Mouse (Mus musculus) urinary bladder, postnatal 10 days (tissue): Measurements from ENCODE around the gene Sh2d3c.

Source experiments
- DNase-seq: peaks from one replicate; pipeline ENCODE4 v3.0.0; 2022; ENCODE audit warnings: low spot score

Sh2d3c gene

DNA sequence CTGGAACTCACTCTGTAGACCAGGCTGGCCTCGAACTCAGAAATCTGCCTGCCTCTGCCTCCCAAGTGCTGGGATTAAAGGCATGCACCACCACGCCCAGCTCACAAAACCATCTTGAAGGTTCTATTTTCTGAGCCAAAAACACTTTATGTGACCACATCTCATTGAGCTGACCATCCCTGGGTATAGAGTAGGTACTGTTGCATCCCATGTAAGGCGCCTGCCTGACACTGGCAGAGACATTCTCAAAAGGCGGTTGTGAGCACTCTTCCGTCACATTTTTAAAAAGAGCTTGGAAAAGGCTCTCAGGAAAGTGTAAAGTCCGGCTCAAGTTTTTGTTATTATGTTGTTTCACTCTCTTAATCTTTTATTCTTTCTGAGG is 35.8 kb downstream of the Sh2d3c start:
- no peak for DNase-seq

DNA sequence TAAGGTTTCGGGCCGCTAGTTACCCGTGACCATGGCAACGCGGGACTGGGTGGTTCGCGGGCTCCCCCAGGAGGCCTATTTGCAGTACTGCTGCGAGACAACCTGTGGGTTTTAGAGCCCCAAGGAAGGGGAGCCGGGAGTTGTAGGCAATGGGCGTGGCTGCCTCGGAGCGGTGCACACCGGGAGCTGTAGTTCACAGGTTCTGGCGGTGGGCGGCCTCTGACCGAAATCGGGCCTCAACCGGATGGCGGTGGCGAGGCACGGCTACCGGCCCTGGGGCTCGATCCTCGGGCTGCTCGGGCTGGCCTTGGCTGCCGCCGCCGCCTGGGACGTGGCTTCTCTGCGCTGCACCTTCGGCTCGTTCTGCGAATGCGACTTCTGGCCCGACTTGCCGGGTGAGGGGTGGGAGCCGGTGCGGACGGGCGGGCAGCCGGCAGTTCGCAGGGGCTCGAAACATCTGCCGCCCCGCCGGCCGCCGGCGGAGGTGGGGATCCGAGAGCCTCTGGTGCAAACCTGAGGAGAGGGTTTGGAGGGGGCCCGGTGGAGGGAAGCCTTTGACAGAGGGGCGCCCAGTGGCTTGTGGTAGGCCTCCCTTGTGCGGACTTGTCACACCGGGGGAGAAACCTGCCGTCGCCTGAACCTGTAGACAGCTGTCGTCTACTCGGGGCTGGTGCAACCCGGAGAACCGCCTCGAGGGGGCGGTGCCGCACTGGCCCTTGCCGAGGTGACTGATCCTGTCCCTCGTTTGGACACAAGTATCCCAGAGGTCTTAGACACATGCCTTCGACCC is 36.4 kb downstream of the Sh2d3c start, which contains the start of gene Tor2a:
Gene Tor2a, plus strand, starts transcription at position 179 of the 790 bp plus-strand sequence.
- DNase-seq = peak; percentile 91

DNA sequence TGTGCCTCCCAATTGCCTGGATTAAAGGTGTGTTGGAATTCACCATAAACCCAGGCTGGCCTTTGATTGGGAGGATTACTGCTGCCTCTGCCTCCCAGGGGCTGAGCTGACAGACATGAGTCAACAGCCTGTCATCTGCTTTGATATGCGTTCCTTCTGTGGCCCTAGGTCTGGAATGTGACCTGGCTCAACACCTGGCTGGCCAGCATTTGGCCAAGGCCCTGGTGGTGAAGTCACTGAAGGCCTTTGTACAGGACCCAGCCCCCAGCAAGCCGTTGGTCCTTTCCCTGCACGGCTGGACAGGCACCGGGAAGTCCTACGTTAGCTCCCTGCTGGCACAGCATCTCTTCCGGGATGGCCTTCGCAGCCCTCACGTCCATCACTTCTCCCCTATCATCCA is 37.6 kb downstream of the Sh2d3c start:
- DNase-seq = no peak

DNA sequence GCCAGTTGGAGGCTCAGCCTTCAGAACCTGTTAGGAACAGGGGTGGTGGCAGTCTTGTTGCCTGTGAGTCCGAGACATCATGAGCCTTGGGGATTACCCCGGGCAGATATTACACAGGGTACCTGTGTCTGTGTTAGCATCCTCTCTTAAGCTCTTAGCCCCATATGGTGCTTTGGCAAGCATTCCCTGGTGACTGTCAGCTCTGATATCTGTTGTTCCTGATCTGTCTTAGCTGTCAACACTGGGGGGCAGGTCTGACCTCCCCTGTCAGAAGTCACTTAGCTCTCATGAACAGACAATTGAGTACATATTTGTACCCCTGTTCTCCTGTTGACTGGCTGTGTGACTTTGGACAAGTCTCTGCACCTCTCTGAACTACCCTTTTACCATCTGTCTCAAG is 38.1 kb downstream of the Sh2d3c start:
- DNase-seq = no peak

DNA sequence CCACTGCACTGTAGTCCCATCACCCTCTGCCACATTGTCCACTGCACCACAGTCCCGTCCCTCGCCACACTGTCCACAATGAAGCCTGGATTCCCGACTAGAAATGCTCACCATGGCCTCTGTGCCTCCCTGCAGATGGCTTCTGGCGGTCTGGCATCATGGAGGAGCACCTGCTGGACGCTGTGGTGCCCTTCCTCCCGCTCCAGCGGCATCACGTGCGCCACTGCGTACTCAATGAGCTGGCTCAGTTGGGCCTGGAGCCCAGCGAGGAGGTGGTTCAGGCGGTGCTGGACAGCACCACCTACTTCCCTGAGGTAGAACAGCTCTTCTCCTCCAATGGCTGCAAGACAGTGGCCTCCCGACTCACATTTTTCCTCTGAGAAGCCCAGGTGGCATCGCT is 40.5 kb downstream of the Sh2d3c start:
- DNase-seq = no peak

DNA sequence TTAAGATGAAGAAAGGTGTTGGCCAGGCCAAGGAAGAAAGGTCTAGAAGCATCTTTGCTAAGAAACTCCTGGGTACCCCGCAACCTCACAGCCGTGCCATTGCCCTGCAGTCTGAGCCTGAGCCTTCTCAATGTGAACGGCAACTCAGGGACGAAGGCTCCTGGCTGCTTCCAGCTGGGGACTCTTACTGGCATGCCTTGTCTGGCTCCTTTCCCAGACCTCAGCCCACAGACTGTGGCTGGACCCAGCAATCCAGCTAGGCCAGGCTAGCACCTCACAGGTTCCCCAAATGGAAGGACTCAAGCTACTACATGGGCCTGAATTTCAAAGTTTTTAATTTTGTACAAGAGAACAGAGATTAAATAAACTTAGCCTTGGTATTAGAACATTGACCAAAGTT is 41.0 kb downstream of the Sh2d3c start:
- no peak for DNase-seq

DNA sequence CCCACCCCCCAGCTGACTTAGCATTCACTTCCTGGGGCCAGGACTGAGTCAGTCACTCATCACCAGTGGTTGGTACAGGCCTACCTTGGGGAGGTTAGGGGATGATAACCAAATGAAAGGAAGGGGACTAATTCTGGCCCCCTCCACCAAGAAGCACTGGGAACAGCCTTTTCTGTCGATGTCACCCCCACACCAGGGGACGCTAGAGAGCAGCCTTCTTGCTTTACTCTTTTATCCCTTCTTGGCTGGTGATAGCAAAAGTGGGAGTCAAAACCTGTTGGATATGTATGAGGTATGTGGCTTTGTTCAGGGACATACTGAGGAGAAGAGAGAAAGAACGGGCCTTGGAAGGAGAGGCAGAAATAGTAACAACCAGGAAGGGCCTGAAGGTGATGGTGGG is 42.5 kb downstream of the Sh2d3c start:
- no peak for DNase-seq

DNA sequence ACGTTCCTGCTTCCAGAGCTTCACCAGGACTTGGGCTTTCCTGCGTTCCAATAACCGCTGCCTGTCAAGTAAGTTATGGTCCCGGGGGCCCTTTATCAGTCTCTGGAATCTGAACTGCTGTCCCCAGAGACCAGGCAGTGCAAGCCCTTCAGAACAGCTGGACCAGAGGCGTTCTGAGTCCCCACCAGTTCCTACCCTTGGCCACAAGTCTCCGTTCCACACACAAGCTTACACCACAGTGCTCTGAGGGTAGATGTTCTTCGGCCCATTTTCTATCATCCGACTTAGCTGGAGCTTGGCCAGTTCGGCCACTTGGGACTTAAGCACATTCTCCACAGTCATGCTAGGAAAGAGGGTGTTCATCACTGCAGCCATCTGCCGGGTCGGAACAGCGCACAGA is 46.4 kb downstream of the Sh2d3c start:
- DNase-seq = no peak

DNA sequence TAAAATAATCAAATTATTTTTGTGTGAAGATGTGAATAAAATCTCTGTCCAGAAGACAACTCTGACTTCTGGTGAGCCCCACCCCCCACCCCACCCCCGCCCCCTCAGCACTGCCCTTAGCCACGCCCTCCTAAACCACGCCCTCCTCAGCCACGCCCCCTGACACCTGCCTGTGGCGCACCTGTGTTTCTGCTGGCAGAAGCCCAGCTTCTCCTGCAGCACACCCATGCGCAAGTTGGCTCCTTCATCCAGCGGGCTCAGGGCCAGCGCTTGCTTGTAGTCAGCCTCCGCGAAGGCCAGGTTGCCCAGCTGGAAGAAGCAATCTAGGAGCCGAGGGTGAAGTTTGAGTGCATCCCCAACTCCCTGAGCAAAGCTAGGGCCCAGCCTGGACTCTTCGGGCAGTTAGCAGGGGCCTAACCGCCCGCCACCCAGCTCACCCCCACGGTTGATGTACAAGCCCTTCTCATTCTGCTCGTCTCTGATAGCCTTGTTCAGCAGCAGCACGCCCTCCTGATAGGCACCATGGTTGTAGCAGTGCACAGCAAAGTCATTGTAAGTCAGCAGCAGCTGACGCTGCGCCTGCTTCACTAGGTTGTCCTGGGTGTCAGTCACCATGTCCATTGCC is 47.9 kb downstream of the Sh2d3c start:
- no peak for DNase-seq

DNA sequence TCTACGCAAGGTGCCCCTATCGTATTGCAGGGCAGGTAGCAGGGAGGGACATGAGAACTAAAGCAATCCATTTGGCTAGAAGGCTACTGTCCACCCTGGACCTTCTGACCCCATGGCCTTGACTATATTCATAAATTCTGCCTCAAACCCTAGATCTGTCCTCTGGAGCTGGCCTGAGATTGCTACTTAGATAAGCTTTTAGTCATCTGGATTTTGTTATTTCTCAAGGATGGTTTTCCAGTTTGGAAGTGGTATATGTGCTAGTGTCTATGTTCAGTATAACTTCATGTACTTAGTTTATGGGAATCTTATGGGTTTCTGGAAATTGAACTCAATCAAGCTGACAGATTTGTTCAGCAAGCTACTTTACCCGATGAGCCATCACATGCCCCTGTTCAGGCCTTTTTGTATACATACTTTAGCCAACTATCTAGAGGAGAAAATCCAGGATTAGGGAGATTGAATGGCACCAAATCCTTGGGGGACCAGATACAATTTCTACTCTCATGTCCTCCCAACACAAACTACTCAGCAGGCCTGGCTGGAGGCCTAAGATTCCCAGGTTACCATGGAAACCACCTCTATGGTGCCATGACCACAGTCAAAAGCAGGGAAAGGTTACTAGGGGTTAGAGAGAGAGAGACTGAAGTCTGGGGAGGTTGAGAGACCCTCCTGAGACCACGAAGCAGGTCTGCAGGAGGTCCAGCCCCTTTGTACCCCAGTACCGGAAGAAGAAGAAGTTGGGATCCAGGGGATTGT is 48.7 kb downstream of the Sh2d3c start:
- DNase-seq = no peak

DNA sequence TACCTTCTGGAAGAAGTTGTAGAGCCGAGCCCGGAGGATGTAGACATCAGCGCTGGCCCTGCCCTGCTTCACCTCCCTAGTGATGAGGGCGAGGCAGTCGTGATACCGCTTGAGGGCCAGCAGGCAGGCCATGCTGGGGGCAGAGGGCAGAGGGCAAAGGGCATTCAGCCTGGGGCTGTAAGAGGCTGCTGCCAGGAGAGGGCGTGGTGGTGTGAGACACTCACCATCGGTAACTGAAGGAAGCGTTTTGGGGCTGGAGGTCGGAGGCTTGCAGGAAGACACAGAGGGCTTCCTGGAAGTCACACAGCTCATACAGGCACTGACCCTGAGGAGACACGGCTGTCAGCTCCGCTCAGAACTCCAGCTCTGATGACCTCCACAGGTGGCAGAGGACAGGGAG is 51.0 kb downstream of the Sh2d3c start:
- no peak for DNase-seq

DNA sequence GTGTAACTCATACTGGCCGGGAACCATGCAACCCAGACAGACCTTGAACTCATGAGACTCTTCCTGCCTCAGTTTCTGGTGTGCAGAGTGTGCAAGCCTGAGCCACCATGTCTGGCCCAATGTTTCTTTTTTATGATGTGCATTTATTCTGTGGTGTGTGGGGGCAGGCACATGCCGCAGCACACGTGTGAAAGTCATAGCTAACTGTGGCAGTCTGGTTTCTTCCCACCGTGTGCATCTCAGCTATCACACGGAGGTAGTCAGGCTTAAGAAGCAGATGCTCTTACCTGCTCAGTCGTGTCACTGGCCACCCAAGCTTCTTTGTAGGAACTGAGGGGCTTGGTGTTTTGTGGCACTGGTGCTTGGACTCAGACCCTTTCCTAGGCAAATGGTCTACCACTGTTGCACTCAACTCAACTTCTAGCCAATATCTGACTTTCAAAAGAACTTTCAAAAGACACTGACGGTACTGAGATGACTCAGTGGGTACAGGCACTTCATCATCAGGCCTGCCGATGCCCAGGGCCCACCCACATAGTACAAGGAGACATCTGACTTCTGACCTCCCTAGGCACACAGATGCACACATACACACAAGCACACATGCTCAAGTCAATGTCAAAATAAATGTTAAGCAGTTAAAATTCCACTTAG is 51.9 kb downstream of the Sh2d3c start:
- DNase-seq = no peak

DNA sequence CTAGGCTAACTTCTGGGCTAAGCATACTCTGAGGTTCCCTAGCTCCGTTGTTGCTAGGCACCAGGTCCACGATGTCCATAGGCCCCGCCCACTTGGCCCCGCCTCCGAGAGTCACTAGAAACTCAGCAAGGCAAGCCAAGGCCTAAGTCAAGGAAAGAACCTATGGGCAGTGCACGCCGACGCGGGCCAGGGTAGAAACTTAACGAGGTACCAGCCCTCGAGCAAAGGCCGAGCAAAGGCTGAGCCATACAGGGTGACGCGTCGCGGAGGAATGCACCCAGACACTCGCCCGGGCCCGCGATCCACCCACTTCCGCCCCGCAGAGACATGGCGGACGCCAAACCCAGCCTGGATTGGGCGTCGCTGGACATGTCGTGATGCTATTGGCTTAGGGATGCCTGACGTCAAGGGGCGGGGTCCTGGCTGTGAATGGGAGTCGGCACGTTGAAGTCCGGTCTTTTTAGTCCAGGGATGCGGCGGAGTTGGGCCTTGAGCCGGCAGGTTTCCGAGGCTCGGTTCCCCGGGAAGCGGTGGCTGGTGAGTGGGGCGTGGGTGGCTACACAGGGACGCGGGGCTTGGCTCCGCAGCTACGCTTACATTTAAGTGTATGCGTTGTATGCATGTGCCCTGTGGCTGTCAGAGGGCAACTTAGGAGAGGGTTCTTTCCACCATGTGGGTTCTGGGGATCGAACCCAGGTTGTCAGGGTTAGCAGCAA is 54.7 kb downstream of the Sh2d3c start, which contains the start of the genes Ttc16 and Ptrh1:
Gene Ttc16, minus strand, starts transcription at position 275 of the 716 bp plus-strand sequence.
Gene Ptrh1, plus strand, starts transcription at position 428 of the 716 bp plus-strand sequence.
- DNase-seq = peak; percentile 90

DNA sequence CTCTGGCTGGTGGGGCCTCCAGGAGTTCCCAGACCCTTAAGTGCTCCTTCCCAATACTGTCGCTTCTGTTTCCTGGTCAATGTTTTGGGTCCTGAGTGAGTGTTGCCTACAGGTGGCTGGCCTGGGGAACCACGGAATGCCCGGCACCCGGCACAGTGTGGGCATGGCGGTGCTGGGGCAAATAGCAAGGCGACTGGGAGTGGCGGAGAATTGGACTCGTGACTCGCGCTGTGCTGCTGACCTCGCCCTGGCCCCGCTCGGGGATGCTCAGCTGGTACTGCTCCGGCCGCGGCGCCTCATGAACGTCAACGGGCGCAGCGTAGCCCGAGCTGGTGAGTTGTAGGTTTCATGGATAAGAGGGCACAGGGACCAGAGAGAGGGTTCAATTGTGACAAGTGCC is 55.3 kb downstream of the Sh2d3c start:
- no peak for DNase-seq

DNA sequence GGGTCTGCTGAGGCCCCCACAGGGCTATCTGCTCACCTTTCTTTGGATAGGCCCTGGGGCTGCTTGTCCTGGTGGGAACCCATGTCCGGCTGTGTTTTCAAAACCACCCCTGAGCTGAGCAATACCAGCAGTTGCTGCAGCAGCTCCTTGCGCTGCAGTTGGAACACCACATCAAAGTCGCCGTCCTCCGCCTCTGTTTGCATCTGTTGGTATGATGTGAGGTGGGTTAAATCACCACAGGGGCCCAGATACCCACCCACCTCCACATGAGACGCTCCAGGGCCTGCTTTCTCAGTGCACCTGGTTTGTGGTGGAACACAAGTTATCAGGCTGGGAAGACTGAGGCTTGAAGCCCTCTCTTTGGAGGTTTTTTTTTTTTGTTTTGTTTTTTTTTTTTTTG is 57.2 kb downstream of the Sh2d3c start:
- DNase-seq = no peak

DNA sequence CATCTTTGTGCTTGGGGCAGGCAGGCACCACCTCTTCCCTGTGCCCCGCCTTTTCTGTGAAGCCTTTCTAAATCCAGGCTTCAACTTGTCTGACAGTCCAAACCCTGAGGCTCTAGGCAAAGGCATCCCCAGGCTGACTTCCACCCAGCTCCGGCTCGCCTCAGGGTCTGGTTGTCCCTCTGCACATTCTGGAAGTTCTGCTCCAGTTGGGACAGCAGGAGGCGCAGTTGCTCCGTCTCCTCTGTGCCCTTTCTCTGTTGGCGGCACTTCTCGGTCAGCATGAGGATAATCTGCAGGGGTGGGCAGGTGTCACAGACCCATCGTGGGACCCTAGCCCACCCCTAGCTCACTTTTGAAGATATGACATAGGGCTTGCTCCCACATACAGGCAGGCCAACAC is 58.3 kb downstream of the Sh2d3c start:
- no peak for DNase-seq

DNA sequence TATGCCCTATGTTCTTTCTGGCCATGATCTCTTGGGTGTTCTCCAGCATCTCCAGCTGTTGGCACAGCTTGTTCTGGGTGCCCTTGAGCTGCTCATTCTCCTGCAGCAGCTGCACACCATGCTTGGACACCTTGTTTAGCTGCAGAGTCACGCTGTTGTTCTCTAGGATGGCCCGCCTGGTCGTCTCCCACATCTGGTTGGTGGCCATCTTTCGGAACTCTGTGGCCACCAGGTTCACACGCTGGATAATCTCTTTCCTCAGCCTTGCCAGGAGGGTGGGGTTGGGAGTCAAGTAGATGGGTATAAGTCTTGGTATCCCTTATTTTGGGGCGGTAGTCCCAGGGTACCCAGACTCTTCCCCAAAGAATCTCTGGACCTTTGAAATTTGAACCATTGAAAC is 58.9 kb downstream of the Sh2d3c start:
- no peak for DNase-seq

DNA sequence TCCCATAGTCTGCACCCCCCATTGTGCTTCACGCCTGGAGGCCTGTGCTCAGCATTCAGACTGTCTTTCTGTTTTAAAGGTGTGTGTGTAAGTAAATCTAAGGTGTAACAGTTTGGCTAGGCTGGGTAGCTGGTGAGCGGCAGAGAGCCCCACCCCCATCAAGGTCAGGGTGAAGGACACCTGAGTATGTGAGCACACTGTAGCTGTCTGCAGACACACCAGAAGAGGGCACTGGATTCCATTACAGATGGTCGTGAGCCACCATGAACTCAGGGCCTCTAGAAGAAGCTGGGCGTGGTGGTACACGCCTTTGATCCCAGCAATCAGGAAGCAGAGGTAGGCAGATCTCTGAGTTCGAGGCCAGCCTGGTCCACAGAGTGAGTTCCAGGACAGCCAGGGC is 60.9 kb downstream of the Sh2d3c start:
- DNase-seq = no peak

DNA sequence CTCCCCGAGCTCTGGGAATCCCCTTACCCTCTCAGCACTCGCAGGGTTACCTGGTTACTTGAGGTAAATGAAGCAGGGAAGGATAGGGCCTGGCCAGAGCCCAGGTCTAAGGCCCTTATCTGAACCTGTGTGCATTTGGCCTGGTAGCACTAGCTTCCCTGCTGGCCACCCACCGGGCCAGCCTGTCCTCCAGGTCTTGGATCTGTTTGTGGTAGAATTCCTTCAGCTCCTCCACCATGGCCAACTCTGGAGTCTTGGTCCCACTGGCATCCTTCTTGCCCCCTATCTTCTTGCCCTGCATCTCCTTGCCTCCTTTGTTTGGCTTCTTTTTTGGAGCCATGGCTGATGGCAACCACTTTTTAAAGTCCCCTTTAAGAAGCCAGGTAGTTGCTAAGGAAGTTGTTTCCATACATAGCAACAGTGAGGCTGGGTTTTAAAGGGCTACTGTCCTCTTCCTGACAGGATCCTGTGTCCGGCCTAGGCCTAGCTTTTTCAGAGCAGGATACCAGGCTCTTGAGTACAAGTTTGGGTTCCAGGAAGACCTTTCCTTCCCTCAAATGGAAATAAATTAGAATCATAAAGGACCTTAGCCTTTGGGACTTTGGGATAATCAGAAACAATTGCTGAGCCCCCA is 63.3 kb downstream of the Sh2d3c start, which contains the start of gene Cfap157:
Gene Cfap157, minus strand, starts transcription at position 381 of the 634 bp plus-strand sequence.
- DNase-seq = no peak

DNA sequence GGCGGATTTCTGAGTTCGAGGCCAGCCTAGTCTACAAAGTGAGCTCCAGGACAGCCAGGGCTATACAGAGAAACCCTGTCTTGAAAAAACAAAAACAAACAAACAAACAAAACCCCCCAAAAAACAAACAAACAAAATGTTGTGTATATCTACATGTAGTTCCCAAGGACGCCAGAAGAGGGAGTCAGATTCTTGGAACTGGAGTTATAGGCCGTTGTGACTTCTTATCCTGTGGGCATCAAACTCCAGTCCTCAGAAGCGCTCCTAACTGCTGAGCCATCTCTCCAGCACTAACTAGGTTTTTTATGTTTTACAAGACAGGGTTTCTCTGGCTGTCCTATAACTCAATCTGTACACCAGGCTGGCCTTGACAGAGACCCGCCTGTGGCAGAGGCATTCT is 66.3 kb downstream of the Sh2d3c start:
- DNase-seq = no peak

DNA sequence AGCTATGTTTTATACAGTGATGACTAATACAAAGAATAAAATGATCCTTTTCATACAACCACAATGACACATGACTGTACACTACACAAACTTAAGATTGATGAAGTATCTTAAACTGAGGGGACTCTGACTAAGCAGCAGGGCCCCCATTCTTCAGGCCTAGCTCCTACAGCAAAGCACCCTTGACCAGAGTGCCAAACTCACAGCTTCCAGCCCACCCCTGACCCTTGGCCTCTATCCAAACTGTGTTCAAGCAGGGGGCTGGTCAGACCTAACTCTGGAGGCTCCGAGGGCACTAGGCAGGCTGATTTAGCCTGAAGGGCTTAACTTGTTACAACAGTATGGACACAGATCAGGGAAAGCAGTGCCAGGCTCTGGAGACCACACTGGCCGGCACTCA is 67.7 kb downstream of the Sh2d3c start:
- no peak for DNase-seq
